Mouse (Mus musculus): ENCODE measurements around the gene Rapgef5.

Gene Rapgef5

DNA sequence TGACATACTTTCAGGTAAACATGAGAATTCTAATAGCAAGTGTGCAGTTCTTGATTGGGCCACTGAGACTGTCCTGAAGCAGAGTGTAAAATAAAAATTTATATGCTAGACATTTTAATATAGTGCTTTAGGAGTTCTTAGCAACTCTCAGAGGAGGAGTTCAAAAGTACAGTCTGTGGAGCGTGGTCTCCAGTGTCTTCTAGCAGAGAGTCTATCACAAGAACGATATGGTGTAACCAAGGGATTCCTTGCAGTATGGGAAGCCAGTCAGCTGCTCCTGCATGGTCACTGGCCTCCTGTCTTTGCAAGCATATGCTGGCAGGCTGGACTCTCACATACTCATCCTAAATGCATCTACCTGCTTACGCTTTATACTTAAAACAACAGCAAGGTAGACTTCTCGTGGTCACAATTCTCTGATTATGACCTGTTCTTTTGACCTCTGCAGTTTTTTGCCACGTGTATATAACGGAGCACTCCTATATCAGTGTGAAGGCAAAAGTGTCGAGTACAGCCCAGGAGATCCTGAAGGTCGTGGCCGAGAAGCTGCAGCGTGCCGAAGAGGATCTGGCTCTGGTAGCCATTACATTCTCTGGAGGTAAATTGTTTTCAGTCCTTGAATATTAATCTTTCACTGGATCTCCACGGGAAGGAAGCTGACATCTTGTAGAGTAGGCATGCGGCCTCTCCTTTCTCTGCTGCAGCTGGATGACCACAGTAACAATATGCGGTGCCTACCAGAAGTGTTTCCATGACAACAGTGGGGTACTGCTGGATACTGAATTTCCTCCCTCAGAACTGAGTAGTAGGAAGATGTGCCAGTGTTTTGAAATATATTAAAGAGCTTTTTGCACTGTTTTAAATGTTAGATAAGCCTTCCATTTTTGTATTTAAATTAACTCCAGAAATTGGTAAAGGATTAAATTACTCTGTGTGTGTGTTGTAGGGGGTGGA lies 204.8 kb downstream of the Rapgef5 start:
- no peak for DNase-seq (ENCODE audit: low spot score)

DNA sequence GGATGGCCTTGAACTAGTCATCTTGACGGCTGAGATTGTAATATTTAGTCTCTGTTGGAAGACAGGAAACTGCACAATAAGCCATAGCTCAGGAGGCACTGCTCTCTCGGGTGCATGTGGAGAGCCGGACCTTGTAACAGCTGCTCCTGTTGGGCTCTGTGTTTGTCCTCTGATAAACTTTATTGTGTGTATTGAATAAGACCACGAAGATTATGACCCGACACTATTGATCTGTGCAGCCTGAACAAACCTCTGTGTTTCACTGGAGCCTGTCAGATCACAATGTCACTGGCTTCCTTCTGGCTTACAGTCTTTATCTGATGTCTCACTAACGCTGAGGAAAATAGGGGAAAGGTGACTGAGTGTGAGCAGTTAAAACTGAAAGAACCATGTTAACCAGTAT lies 205.5 kb downstream of the Rapgef5 start:
- no peak for DNase-seq (ENCODE audit: low spot score)

DNA sequence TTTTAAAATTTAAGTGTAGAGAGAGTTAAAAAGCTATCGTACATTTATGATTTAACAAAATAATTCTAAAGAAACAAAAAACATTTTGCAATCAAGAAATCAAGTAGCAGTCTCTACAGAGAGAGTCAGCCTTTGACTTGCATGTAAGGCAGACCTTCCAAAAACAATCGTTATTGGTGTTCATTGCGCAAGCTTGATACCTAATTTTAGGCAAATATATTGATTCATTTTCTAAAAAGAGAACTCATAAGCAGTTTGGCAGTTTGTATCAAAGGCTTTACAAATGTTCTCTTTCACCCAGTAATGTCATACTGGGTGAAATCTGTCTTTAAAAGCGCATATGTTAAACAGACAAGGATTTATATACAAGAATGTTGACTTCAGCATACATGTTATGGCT lies 208.7 kb downstream of the Rapgef5 start:
- no peak for DNase-seq (ENCODE audit: low spot score)

DNA sequence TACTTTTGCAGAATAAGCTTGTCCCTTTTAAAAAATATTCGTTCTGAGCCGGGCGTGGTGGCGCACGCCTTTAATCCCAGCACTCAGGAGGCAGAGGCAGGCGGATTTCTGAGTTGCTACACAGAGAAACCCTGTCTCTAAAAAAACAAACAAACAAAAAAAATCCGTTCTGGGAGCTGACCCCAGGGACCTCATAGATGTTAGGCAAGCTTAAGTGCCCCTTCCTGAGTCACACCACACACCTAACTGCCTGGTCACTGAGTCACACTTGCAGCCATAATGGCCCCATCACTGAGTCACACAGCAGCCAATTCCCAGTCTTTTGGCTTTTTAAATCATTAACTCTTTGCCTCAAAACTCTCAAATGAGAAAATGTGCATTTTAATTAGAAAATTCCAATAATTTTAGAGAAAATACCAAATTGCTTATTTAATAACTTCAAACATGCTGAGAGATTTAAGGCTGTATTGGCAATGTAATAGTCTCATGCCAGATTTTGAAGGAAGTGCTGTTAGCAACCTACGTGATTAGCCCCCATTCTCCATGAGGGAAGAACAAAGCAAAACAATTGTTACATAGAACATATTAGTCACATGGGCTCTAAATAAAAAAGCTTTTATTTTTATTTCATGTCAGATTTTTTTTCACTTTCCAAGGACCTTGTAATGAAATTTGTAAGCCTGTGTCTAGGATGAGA lies 211.3 kb downstream of the Rapgef5 start:
- DNase-seq (ENCODE audit: low spot score), result no peak

DNA sequence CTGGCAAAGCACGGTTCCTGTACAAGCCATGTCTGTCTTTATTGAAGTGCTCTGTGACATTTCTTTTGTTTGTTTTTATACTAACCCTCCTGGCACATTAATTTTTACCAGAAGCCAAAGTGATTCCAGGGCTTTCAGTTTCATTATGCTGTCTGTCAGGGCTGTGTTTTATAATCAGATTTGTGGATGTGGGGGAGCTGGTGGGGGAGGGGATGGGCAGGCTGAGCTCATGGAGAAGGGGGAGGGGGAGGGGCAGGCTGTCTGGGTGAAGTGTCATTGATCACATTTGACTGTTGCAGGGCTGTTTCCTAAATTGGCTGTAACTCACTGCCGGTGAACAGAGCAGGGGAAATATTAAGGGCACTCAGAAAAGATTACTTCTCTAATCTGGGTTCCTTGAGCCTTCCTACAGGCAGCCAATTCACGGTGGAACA lies 211.9 kb downstream of the Rapgef5 start:
- no peak for DNase-seq (ENCODE audit: low spot score)

DNA sequence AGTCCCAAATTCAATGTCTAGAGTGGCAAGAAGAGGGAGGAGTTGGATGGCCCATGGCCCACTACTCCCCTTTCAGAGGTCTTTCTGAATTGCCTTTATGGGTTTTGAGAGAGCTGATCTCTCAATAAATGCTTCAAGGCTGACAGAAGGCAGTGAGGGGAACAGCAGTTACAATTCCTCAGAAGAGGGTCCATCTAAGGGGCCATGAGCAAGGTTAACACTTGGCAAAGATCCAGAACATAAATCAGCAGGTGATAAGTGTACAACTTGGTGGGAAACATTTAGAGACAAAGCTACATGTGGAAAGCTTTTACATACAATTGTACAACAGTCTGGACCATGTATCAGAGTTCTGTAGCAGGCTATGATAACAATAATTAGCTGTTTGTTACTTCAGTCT lies 217.3 kb downstream of the Rapgef5 start:
- no peak for DNase-seq (ENCODE audit: low spot score)

DNA sequence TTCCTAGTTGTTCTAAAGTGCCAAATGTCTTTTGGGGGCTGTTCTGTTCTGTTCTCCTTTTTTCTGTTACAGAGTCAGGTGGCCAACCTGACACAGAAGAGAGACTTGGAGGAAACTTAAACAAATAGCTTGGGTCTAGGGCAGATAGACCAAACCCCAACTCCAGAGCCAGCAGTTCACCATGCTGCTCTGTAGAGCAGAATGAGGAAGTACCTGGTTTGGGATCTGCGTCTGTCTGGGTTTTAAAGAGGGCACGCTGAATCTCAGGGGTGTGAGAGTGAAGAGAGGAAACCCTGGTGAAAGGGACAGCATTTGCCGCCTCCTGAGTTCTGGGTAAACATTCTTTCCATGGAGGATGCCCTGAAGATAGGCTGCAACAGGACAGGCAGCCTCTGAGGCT lies 219.9 kb downstream of the Rapgef5 start:
- no peak for DNase-seq (ENCODE audit: low spot score)

DNA sequence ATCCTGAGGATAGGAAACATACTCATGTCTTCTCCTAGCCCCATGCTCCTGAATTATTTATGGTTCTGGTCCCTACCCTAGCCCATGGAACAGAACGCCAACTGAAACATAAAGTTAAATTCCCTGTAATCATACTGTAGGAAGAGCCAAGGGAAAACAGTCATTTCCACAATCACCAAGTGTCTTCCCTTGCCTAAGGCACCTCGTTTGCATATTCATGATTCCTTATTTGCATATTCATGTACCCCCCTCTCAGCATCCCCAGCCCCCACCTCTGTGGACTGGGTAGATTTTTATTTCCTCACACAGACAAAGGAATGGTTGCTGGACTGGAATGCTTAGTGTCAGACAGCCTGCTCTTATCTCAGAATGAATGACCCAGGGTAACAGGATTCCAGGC lies 220.6 kb downstream of the Rapgef5 start:
- no peak for DNase-seq (ENCODE audit: low spot score)

DNA sequence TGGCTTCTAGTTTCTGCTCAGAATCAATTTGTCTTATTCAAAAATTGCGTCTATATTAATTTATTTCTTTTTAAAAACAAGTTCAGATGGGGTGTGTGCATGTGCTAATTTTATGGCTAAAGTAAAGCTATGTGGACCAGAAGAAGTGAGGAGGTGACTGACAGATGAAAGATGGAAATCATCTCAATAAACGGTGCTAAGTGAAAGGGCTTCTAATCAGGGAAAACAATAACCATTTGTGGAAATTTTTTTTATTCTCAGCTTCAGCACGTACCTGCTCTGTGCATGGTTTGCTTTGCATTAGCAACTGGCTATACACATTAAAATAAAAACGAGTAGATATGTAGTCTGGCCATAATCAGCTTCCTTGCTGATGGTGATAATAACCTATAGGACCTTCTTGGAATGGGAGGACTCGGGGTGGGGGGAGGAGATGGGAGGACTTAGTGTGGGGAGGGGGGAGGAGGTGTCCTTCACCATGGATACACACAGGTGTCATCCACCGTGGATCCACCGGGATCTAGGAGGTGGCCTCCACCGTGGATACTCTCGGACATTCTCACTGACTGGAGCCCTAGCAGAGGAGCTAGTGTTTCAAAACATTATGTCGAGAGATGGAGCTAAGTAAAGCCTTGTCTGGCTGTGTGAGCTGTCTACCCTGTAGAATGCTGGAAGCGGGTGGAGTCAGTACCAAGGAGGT lies 221.2 kb downstream of the Rapgef5 start:
- DNase-seq (ENCODE audit: low spot score), result no peak

DNA sequence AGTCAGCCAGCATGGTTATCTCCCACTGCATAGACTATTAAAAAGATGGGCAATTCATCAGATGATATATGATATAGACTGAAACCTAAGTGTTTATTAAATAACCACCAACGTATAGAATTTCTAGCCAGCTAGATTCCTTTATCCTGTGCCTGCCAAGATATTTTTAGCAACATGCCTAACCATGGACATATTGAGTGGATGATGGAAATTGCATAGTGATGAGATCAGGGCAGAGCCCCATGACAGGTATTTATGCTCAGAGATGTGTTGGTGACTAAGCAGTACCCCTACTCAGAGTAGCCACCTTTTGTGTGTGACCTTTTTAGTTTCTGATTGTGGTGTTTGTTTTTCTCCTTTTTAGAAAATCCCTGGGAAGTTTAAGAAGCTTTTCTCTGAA lies 226.2 kb downstream of the Rapgef5 start:
- no peak for DNase-seq (ENCODE audit: low spot score)

DNA sequence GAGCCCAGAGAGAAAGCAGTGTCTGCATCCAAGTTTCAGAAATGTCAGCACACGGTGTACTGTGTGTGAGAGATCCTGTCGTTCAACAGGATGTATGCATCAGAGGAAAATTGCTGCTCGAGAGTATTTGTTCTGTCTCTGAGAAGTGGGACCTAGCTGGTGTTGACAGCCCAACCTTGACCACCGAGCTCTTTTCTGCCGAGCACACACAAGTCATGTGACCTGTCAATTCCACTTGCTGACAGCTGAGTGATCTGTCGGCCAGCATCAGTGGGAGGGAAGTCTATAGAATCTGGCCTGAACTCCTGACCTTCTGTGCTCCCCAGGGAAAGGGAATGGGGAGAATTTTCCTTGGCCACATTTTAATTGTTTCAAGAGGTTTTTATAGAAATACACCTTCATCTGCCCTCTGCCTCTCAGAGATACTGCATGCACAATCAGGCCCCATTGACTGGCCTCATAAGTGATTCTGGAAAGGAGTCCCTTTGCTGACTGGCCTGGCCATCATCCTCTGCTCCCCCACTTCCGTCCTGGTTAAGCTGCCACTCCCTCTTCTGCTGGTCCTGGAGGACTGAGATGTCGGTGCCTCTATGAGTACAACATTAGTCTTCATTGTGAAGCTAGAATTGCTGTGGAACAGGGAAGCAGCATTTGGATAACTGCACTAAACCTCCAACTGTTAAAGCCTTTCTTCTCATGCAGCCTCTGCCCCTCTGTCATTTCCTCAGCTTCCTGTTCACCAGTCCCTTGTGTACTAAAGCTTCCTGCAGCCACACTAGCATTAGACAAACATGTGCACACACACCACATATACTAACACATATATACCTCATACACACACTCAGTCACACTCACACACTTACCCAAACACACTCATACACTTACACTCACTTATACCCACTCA lies 228.6 kb downstream of the Rapgef5 start:
- DNase-seq (ENCODE audit: low spot score), result no peak

DNA sequence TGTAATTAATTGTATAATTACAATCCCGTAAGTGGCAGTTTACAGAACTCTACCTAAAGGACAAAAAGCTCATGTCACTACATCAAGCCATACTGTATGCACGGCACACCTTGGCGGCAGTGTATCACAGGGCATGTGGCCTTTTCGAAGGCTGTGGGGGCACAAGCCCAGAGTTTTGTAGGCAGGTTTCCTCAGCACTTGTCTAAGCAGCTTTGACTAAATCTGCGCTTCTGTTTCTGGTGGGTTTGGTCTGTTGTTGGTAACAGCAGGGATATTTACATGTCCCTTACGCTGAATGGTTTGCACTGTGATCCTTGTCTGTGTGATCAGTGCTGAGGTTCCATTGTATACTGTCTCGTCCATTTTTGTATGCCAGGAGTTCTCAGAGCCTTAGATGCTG lies 230.3 kb downstream of the Rapgef5 start:
- DNase-seq (ENCODE audit: low spot score), result no peak

DNA sequence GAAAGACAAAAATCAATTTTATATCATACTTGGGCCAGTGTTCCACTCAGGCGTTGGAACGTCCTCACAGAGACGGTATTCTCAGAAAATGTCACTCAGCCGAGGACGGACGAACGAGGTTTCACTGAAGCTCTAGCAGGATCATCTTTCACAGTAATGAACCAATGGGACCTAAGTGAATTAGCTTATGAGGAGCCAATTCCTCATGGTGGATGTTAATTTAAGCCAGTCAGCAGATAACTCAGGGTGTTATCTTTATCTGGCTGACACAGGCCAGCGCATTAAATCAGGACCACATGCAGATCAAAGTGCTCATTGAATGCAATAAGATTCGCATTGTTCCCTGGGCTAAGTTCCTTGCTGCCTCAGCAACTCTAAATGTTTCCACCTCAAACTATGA lies 234.8 kb downstream of the Rapgef5 start:
- DNase-seq (ENCODE audit: low spot score), result no peak

DNA sequence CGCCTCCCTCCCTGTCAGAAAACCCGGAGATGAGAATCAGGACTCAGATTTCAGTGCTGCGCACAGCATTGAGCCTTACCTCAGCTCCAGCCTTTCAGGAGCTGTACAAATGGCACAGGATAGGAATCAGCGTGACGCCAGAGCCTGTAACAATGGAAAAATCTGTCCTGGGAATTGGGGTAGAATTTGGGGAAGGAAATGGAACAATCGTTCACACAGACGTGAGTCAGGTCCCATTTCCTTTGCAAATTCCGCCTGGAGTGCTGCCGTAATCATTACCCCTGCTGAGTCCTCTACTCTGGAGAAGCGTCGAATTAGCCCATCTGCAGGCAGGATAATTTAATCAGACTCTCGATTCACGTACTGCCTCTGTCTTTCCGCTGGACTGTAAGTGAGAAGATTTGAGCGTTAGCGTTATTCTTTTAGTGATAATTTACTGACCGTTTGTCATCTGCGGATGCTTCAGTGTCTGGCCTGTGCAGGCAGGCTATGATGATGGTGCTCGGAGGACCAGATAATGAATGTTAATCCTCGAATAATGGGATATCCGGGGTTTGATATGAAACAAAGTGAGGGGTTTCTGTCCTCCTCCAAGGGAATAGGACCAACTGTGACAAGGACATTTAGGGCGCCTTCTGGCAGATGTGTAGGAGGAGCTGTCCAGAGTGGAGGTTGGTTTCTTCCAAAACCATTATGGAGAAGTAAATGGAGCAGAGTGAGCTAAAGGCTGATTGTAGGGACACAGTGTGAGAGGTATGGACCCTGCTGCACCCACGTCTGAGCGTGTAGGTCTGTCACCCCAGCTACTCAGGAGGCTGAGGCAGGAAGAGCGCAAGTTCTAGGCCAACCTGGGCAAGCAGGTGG lies 235.5 kb downstream of the Rapgef5 start:
- no peak for DNase-seq (ENCODE audit: low spot score)

DNA sequence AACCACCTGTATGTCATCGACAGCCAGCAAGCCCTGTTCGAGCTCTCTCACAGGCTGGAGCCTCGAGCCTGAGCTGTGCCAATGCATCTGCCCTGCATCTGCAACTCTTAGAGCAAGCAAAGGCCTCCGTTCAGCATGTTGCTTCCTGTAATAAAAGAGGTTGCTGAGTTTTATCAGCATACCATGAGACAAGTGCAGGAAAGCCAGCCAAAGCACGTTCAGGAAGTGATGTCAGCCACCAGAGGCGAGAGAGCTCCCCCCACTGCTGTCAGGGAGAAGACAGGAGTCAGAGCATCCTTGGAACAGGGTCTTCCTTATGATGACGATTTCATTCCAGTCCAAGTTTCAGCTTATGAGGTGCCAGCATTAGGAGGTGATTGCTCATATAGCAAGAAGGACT lies 239.7 kb downstream of the Rapgef5 start:
- DNase-seq (ENCODE audit: low spot score), result no peak

DNA sequence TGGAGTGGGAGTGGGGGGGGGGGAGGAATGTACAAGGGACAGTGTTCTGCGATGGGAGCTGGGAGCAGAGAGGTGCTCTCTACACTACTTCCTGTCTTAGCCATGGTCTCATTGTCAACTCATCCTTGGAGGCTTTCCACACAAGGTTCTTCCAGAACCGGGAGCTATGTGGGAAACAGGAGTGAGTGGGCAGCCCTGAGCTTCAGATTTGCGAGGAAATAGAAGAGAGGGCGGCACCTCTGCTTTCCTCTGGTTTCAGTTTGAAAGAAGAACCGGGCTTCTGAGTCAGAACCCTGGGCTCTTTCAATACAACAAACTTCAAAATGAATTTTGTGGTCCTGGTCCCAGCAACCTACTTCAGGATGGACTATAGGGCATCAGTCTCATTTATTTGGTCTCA lies 244.1 kb downstream of the Rapgef5 start:
- no peak for DNase-seq (ENCODE audit: low spot score)

DNA sequence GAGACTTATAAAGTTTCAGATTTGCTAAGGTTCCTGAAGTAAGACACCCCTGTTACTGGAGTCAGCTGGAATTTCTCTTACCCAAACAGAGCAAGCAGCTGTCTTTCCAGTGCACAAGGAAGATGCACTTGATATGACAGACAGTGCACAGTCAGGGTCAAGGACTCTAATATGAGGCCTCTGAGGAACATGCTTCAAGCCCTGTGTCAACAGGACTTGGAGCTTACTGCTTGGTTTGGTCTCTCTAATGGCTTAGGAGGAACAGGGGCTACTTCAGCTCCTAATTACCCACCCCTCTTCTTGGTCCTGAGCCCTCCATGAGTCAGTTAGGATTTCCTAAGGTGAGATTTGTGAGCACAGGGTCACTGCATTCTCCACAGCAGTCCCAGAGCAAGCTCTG lies 244.6 kb downstream of the Rapgef5 start:
- DNase-seq (ENCODE audit: low spot score), result no peak

DNA sequence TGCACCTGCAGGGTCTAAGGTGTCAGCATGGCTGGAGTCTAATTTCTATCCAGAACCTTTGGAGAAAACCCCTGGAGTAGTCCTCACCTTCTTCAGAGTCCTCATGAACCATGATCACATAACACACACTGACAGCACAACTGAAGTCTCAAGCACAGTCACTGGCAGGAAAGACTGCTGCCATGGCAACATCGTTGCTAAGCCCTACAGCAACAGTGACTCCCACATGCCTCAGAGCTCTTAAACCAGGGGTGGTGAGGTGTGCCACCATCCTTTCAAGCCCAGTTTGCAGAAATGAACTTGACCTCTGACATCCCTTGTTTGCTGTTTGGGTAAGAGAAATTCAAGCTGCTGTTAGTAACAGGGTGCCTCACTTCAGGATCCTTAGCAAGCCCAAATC lies 245.4 kb downstream of the Rapgef5 start:
- no peak for DNase-seq (ENCODE audit: low spot score)

DNA sequence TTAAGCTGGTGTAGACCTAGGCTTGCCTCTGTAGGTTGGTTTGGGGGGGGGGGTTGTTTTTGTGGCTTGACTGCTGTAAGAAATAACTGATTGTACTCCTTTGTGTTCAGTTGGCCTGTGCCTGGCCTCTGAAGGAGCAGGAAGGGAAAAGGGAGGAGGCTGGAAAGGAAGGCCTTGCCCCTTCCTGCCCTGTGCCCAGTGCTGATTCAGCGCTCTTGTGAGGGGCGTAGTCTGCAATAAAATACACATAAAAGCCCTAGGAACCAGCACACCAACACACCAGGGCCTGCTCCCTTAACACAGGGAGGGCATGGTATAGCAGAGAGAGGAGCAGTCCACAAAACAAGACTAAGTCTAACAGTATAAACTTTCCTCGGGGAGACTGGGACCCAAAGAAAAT lies 247.0 kb downstream of the Rapgef5 start:
- no peak for DNase-seq (ENCODE audit: low spot score)

DNA sequence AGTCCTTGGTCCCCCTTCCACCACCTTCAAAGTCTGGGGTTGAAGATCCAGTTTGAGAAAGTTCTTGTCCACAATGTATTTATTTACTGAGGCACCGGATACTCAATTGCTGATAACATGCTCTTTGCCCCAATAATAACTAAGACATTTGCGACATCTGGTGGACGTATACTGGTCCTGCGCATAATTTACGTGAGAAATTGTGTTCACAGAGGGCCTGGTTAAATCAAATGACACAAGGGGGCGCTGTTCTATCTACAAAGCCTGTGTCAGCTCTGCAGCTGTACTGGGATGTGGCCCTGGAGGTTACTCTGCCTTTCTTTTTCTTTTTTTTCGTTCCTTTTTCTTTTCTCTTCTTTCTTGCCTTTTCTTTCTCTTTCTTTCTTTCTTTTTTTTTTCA lies 248.6 kb downstream of the Rapgef5 start:
- DNase-seq (ENCODE audit: low spot score), result peak; percentile 41

DNA sequence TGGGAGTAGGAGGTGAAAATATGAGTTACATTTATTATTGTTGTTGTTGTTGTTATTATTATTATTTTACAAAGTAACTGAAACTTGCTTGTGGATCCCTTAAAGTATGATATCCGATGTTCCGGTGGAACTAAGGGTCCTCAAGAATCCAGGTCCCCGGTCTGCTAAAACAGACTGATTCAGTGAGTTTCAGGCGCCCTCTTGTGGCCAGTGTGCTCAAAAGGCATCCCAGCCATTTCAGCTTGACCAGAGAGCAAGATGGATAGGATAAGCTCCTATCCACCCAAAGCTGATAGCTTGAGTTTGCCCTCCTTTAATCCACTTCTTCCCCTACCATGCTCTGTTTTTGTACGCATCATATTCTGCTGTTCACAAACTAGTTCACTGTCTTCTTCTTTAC lies 252.8 kb downstream of the Rapgef5 start:
- peak; percentile 28 for DNase-seq (ENCODE audit: low spot score)
